Mouse (Mus musculus): Measurements from ENCODE around the gene Slc27a2. TPM values are rescaled to one million over a fixed set of nuclear protein-coding genes. Genes with fewer than 3 reads are reported as not detected.

The Slc27a2 gene
- polyA plus RNA-seq, 1 experiment: 1.2 TPM

DNA sequence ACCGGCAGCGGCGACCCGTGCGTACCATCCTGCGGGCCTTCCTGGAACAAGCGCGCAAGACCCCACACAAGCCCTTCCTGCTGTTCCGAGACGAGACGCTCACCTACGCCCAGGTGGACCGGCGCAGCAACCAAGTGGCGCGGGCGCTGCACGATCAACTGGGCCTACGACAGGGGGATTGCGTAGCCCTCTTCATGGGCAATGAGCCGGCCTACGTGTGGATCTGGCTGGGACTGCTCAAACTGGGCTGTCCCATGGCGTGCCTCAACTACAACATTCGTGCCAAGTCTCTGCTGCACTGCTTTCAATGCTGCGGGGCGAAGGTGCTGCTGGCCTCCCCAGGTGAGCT is 1.1 kb downstream of the Slc27a2 start:
- no peak for TF ChIP-seq POLR2A (IDR thresholded peaks at IDR 0.05; ENCODE audit: control insufficient read depth, low read depth, low read length)
- TF ChIP-seq CTCF (IDR thresholded peaks at IDR 0.05; ENCODE audit: control insufficient read depth, insufficient read depth, insufficient replicate concordance, low read depth, low read length): no peak
- Histone ChIP-seq H3K36me3 (ENCODE audit: control insufficient read depth, insufficient read depth, low read length) (no peaks in the 10 kb centered on the region), H3K27me3 (ENCODE audit: control insufficient read depth, insufficient read depth, low read length) (no peaks in the 10 kb centered on the region), H3K4me1 (ENCODE audit: control insufficient read depth, insufficient read depth, low read length) (no peaks in the 10 kb centered on the region; the same call in 1 of the 2 replicates), H3K27ac (ENCODE audit: control insufficient read depth, insufficient read depth, low read depth, low read length) (no peak overlapping the region), H3K4me3 (ENCODE audit: control insufficient read depth, low read depth, low read length) (peak overlapping the region; percentile 61)

DNA sequence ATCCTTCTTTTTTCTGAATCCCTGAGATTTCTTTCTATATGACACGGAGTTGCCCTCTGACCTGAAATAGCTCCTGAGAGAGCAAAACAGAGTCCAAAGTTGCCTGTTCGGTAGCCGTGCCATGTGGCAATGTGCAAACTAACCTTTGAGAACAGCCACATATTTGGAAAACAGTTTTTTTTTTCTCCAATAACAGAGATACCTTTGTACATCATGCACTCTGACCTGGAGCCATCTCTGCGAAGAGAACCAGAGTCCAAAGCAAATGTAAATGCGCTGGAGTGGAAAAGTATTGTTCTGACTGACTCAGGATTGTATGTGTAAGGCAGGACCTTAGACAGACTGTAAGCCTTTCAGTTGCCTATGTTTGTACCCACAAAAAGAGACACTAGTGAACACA is 3.3 kb downstream of the Slc27a2 start:
- H3K27me3 ChIP-seq (ENCODE audit: control insufficient read depth, insufficient read depth, low read length): no peaks in the 10 kb centered on the region

DNA sequence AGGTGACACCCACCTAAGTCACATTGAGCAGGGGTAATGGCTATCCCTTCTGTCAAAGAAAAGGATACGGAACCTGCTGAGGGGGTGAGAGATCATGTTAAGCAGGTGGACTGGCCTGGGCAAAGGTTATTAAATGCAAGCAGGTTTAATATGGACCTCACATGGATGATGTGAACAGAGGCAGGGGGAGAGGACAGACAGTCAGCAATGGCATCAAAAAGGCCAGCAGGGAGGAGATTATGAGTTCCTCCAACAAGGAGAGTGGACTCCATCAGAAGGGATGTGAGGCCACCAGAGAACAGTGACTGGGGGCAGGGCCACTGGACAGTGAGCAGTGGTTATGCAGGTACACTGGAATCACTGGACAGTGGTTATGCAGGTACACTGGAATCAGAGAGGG is 7.9 kb downstream of the Slc27a2 start:
- H3K27me3 ChIP-seq (ENCODE audit: control insufficient read depth, insufficient read depth, low read length): no peaks in the 10 kb centered on the region
- H3K4me3 ChIP-seq (ENCODE audit: control insufficient read depth, low read depth, low read length): no peak overlapping the region
- TF ChIP-seq CTCF (IDR thresholded peaks at IDR 0.05; ENCODE audit: control insufficient read depth, insufficient read depth, insufficient replicate concordance, low read depth, low read length) (no peak), POLR2A (IDR thresholded peaks at IDR 0.05; ENCODE audit: control insufficient read depth, low read depth, low read length) (no peak)
- no peaks in the 10 kb centered on the region for H3K36me3 ChIP-seq (ENCODE audit: control insufficient read depth, insufficient read depth, low read length)
- H3K27ac ChIP-seq (ENCODE audit: control insufficient read depth, insufficient read depth, low read depth, low read length): no peak overlapping the region
- no peaks in the 10 kb centered on the region for H3K4me1 ChIP-seq (ENCODE audit: control insufficient read depth, insufficient read depth, low read length)

More for the DNA sequence above, 3.3 kb downstream of the Slc27a2 start:
- Histone ChIP-seq H3K4me1 (ENCODE audit: control insufficient read depth, insufficient read depth, low read length) (no peaks in the 10 kb centered on the region; the same call in 1 of the 2 replicates), H3K36me3 (ENCODE audit: control insufficient read depth, insufficient read depth, low read length) (no peaks in the 10 kb centered on the region), H3K27ac (ENCODE audit: control insufficient read depth, insufficient read depth, low read depth, low read length) (no peak overlapping the region), H3K4me3 (ENCODE audit: control insufficient read depth, low read depth, low read length) (no peak overlapping the region)
- no peak for TF ChIP-seq POLR2A (IDR thresholded peaks at IDR 0.05; ENCODE audit: control insufficient read depth, low read depth, low read length)

DNA sequence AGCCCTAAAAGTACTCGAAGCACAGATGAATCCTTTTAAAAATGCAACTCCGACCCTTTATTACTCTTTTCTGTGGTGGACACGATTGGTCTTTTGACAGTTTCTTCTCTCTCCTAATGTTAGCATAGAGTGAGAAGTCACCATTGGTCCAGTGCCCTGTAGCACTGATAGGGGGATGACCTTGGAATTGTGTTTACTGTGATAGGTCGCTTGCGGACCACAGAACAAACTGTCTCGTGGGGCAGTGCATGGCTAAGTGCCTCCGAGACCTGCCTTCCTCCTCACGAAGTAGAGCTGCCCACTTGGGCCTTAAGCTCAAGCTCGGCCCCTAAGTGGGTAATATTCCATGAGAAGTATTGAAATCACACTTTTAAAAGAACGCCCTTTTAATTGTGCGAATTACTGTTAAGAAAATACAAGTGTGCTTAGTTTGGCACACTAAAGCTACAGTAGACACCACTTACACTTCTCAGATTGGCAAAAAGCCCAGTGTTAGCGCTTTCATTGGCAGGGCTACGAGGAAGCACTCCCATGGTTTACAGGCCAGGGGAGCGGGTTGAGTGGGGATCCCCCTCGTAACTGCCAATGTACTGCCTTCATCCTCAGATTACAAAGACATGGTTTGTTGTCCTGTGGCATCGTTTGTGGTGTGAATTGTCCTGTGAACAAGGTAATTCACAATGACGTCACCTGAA is 11.4 kb downstream of the Slc27a2 start:
- no peak for TF ChIP-seq POLR2A (IDR thresholded peaks at IDR 0.05; ENCODE audit: control insufficient read depth, low read depth, low read length)
- no peak for TF ChIP-seq CTCF (IDR thresholded peaks at IDR 0.05; ENCODE audit: control insufficient read depth, insufficient read depth, insufficient replicate concordance, low read depth, low read length)
- H3K27ac ChIP-seq (ENCODE audit: control insufficient read depth, insufficient read depth, low read depth, low read length): no peak overlapping the region
- no peaks in the 10 kb centered on the region for H3K27me3 ChIP-seq (ENCODE audit: control insufficient read depth, insufficient read depth, low read length)
- no peaks in the 10 kb centered on the region for H3K4me1 ChIP-seq (ENCODE audit: control insufficient read depth, insufficient read depth, low read length)
- H3K36me3 ChIP-seq (ENCODE audit: control insufficient read depth, insufficient read depth, low read length): no peaks in the 10 kb centered on the region
- H3K4me3 ChIP-seq (ENCODE audit: control insufficient read depth, low read depth, low read length): no peak overlapping the region

DNA sequence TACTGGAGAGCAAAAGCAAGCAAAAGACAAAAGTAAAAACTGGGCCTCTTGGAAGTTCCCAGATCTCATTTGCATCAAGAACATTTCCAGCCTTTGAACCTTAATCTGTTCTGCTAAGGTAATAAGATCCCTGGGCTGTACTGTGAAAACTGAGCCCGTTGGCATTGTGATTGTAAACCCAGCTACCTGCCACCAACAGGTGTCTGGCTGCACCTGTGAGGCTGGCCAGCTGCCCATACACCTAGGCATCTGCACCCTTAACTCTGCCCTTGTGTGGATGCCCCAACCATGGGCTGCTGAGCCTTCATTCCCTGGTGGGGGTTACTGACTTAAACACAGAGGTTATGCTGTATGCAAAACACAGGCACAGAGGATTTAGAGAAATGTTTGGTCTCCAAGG is 20.0 kb downstream of the Slc27a2 start:
- H3K27ac ChIP-seq (ENCODE audit: control insufficient read depth, insufficient read depth, low read depth, low read length): no peak overlapping the region
- no peak overlapping the region for H3K4me3 ChIP-seq (ENCODE audit: control insufficient read depth, low read depth, low read length)
- no peaks in the 10 kb centered on the region for H3K36me3 ChIP-seq (ENCODE audit: control insufficient read depth, insufficient read depth, low read length)
- H3K4me1 ChIP-seq (ENCODE audit: control insufficient read depth, insufficient read depth, low read length): no peaks in the 10 kb centered on the region
- TF ChIP-seq POLR2A (IDR thresholded peaks at IDR 0.05; ENCODE audit: control insufficient read depth, low read depth, low read length): no peak
- no peak for TF ChIP-seq CTCF (IDR thresholded peaks at IDR 0.05; ENCODE audit: control insufficient read depth, insufficient read depth, insufficient replicate concordance, low read depth, low read length)
- H3K27me3 ChIP-seq (ENCODE audit: control insufficient read depth, insufficient read depth, low read length): no peaks in the 10 kb centered on the region

DNA sequence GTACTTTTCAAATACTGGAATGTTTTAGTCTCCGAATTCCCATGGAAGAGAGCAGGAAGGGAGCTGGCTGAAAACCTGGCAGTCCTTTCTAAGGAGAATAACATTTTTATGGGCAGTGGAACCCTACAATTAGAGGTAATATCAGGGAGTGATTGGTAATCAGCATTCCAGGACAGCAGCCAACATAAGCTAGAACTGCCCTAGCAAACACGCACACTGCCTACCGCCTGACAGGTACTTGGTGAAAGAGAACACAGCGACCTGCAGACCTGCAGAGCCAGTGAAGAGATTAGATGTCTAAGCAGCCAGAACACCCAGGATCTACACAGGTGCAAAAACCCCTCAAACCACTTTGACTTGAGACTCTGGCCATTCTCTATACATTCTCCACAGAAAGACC is 20.5 kb downstream of the Slc27a2 start:
- H3K27ac ChIP-seq (ENCODE audit: control insufficient read depth, insufficient read depth, low read depth, low read length): no peak overlapping the region
- no peak for TF ChIP-seq CTCF (IDR thresholded peaks at IDR 0.05; ENCODE audit: control insufficient read depth, insufficient read depth, insufficient replicate concordance, low read depth, low read length)
- no peak for TF ChIP-seq POLR2A (IDR thresholded peaks at IDR 0.05; ENCODE audit: control insufficient read depth, low read depth, low read length)
- H3K4me1 ChIP-seq (ENCODE audit: control insufficient read depth, insufficient read depth, low read length): no peaks in the 10 kb centered on the region
- no peaks in the 10 kb centered on the region for H3K36me3 ChIP-seq (ENCODE audit: control insufficient read depth, insufficient read depth, low read length)
- no peak overlapping the region for H3K4me3 ChIP-seq (ENCODE audit: control insufficient read depth, low read depth, low read length)
- no peaks in the 10 kb centered on the region for H3K27me3 ChIP-seq (ENCODE audit: control insufficient read depth, insufficient read depth, low read length)

DNA sequence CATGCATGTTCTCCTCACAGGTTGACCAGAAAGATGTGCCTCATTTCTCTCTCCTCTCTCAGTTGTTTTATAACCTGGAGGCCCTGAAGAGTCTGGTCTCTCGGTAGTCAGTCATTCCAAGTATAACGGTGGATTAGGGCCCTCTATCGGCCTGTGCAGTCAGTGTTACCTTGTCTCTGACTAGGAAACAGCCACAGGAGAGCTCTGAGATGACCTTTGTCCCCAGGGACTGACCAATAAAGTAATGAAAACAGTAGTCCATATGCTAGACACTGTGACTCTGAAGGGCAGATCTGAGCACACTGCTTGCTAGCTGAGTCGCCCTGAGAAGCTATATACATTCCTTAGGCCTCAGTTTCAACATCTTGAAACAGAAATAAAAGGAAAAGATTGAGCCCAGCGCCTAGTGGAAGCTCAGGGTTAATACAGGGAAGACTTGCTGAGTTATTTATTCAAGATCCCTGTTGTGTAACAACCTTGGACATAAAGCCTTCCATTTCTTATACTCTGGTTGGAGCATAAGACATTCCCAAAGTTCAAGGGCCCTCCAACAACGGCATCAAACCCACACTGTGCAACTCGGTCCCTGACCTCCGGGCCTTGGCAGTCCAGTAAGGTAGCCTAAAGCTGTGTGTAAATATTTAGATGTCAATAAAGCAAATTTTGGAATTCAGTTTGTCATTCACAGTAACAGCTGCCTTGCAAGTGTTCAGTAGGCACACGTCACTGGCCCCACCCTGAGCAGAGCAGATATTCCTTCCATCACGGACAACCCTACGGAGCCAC is 23.4 kb downstream of the Slc27a2 start:
- no peak for TF ChIP-seq CTCF (IDR thresholded peaks at IDR 0.05; ENCODE audit: control insufficient read depth, insufficient read depth, insufficient replicate concordance, low read depth, low read length)
- TF ChIP-seq POLR2A (IDR thresholded peaks at IDR 0.05; ENCODE audit: control insufficient read depth, low read depth, low read length): no peak
- H3K4me1 ChIP-seq (ENCODE audit: control insufficient read depth, insufficient read depth, low read length): no peaks in the 10 kb centered on the region
- H3K27ac ChIP-seq (ENCODE audit: control insufficient read depth, insufficient read depth, low read depth, low read length): no peak overlapping the region
- no peaks in the 10 kb centered on the region for H3K36me3 ChIP-seq (ENCODE audit: control insufficient read depth, insufficient read depth, low read length)
- H3K27me3 ChIP-seq (ENCODE audit: control insufficient read depth, insufficient read depth, low read length): no peaks in the 10 kb centered on the region
- H3K4me3 ChIP-seq (ENCODE audit: control insufficient read depth, low read depth, low read length): no peak overlapping the region

Measured in testis, adult 2 months (tissue).